Mouse (Mus musculus): ENCODE measurements around the gene Pknox2. TPM values are rescaled to one million over a fixed set of nuclear protein-coding genes. Genes with fewer than 3 reads are reported as not detected.

Gene Pknox2
- polyA plus RNA-seq, 1 experiment from 2014 or later, result 35.0 TPM

DNA sequence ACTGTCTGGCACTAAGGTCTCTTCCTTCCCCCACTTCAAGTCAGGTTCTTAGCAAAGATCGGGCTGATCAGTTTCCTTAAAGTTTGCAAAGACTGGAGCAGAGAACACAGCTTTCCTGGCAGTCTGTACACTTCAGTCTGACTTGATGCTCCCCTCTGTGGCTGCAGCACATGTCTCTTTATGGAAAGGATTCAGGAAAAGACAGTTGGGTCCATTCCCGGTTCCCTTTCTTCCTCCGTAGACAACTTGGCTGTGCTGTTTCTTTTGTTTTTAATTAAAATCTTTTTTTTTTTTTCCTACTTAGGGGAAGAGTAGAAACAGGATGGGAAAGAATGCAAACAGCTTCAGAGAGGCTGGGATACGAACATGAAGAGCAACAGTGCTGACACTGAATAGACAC is 205.1 kb downstream of the Pknox2 start:
- Histone ChIP-seq H3K27ac (no peak overlapping the region), H3K9me3 (no peaks in the 10 kb centered on the region), H3K36me3 (replicated peaks) (no peaks in the 10 kb centered on the region), H3K27me3 (replicated peaks) (no peaks in the 10 kb centered on the region), H3K4me1 (peaks cover 24% of the 10 kb centered on the region), H3K4me3 (no peak overlapping the region), H3K9ac (no peak overlapping the region), H3K4me2 (no peak overlapping the region)
- ATAC-seq (replicated peaks), result no peak
- WGBS, result 76% methylated on average over 4 of the region's 4 CpGs

DNA sequence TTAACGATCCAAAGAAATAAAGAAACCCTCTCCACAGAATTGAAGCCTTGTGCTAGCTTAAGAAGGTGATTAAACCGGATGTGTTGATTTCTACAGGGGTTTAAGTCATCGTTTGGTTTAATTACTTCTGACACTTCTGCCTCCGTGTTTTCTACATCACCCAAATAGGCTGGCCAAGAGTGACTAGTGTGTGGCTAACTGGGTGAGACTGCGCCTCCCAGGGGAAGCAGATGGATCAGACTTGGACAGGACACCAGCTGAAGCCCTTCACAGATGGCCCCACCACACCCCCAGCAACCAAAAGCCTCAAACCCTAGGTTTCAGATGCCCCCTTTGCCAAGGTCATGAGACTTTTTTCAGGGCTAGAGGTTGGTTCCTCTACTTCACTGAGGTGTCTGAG is 205.6 kb downstream of the Pknox2 start:
- H3K9me3 ChIP-seq, result no peaks in the 10 kb centered on the region
- no peaks in the 10 kb centered on the region for H3K36me3 ChIP-seq (replicated peaks)
- H3K9ac ChIP-seq, result no peak overlapping the region
- H3K4me3 ChIP-seq, result no peak overlapping the region
- ATAC-seq (replicated peaks), result no peak
- 16% methylated on average over 5 of the region's 5 CpGs for WGBS
- H3K4me2 ChIP-seq, result no peak overlapping the region
- peaks cover 24% of the 10 kb centered on the region for H3K4me1 ChIP-seq
- H3K27ac ChIP-seq, result no peak overlapping the region
- H3K27me3 ChIP-seq (replicated peaks), result no peaks in the 10 kb centered on the region

DNA sequence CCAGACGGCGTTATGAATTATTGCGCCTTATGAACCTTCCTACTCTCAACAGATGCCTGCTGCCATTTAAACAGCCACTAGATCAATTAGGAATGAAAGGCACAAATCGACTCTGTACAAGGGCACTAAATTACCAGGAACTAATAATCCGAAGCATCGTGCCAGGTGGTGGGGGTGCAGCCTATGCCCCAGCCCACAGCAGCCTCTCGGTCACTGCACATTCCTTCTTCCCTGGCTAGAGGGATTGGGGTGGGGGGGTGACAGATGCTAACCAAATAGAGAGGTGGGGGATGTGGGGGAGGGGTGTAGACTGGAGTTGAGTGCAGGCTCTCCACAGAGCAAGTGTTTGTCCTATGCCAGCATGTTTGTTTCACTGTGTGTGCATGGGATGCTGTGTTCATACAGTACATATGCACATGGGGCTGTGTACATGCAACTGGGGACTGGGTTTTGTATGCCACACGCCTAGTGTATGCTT is 208.6 kb downstream of the Pknox2 start:
- 40% methylated on average over 8 of the region's 8 CpGs for WGBS
- H3K4me2 ChIP-seq, result no peak overlapping the region
- no peak overlapping the region for H3K9ac ChIP-seq
- H3K9me3 ChIP-seq, result no peaks in the 10 kb centered on the region
- H3K4me3 ChIP-seq, result no peak overlapping the region
- ATAC-seq (replicated peaks), result peak; percentile 55
- peak overlapping the region; percentile 69 for H3K27ac ChIP-seq
- H3K36me3 ChIP-seq (replicated peaks), result no peaks in the 10 kb centered on the region
- H3K4me1 ChIP-seq, result peaks cover 28% of the 10 kb centered on the region
- H3K27me3 ChIP-seq (replicated peaks), result no peaks in the 10 kb centered on the region

DNA sequence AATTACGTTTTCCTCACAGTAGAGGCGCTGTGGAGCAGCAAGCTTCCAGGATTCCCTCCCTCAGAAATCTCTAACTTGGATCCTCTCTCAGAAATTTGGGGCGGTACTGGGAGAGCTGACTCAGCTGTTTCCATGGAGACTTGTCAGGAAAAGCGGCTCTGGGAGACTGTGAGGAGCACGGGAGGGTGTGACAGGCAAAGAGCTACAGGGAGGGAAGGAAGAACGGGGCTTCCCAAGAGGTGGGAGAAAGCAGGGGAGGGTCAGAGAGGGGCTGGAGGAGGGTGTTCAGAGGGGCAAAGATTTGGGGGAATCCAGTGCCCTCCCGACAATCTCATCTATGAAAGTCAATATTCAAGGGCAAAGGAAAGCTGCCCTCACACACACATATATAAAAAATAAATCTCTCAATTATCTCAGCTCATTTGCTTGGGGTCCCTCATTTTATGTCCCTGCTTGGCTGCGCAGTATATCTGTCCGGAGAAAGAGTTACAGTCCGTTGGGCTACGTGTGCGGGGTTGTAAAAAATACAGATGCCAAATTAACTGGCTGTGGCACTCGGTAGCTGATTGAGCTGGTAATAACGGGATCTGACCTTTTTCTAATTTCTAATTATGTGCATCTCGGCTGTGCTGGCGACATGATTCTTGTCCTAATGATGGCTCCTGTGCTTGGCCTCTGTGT is 213.3 kb downstream of the Pknox2 start:
- Histone ChIP-seq H3K9me3 (no peaks in the 10 kb centered on the region), H3K27ac (peak overlapping the region; percentile 48; the same call in 1 of the 2 replicates), H3K36me3 (replicated peaks) (no peaks in the 10 kb centered on the region; the same call in 1 of the 2 replicates), H3K27me3 (replicated peaks) (no peaks in the 10 kb centered on the region), H3K4me1 (peaks cover 24% of the 10 kb centered on the region), H3K4me2 (peak overlapping the region; percentile 28), H3K9ac (no peak overlapping the region), H3K4me3 (peak overlapping the region; percentile 8; the same call in 1 of the 2 replicates)
- 32% methylated on average over 16 of the region's 16 CpGs for WGBS
- peak; percentile 85 for ATAC-seq (replicated peaks)

DNA sequence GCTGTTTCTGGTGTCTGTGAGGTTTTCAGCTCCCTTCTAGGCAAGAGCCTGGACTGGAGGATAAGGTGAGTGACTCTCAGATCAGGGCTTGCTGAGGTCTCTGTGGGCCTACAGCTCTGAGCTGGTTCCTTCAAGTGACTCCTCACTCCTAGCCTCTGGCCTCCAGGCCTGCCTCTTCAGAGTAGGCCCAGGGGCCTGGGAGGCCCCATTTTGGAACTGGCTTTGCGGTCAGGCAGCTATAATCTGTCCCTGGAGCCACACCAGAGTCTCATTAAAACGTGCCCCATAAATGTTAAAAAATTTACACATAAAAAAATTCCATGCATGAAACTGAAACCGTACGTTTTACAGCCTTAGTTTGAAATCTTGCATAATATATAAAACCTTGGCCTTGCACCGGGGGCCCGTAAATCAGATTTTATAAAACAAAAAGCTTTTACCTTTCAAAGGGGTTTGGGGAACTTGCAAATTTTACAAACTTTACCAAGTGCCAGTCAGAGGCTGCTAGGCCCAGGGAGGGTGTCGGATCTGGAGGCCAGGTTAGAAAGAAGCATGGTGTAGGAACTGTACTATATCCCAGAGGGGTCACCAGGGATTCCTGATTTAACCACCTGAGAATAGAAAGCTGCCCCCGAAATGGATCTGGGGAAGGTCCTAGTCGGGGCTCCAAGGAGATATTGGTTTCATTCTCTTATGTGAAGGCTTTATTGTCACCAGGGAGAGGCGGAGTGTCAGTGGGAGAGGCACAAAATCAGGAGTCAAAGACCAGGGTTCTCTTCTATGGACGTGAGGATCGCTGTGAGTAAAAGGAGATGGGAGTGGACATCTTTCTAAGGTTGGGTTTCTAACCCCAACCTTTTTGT is 214.0 kb downstream of the Pknox2 start:
- H3K27me3 ChIP-seq (replicated peaks), result no peaks in the 10 kb centered on the region
- peak overlapping the region; percentile 53; the same call in 1 of the 2 replicates for H3K27ac ChIP-seq
- no peak overlapping the region for H3K9ac ChIP-seq
- H3K9me3 ChIP-seq, result no peaks in the 10 kb centered on the region
- WGBS, result 61% methylated on average over 12 of the region's 12 CpGs
- H3K4me3 ChIP-seq, result no peak overlapping the region
- H3K4me1 ChIP-seq, result peaks cover 16% of the 10 kb centered on the region
- no peak overlapping the region for H3K4me2 ChIP-seq
- H3K36me3 ChIP-seq (replicated peaks), result no peaks in the 10 kb centered on the region; the same call in 1 of the 2 replicates
- peak; percentile 28 for ATAC-seq (replicated peaks)

DNA sequence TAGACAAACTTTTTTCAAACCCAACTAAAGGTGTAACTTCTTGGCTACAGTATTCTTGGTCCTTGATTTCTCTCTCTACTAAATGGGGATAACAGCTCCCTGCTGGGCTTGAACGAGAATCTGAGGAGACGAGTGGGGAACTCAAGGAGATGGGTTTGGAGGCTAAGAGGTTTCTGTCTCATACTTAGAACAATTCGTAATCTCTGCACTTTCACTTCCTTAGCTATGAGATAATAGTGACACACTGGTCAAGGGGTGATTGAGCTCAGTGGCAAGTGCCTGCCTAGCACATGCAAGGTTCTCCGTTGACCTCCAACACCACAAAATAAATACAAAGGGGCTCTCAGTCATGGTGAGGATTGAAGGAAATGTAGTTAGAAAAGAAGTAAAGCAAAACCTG is 215.6 kb downstream of the Pknox2 start:
- Histone ChIP-seq H3K27me3 (replicated peaks) (no peaks in the 10 kb centered on the region), H3K4me3 (no peak overlapping the region), H3K27ac (no peak overlapping the region), H3K4me1 (peaks cover 15% of the 10 kb centered on the region), H3K9ac (no peak overlapping the region), H3K9me3 (no peaks in the 10 kb centered on the region), H3K36me3 (replicated peaks) (no peaks in the 10 kb centered on the region; the same call in 1 of the 2 replicates), H3K4me2 (no peak overlapping the region)
- no peak for ATAC-seq (replicated peaks)
- 90% methylated on average over 4 of the region's 4 CpGs for WGBS

DNA sequence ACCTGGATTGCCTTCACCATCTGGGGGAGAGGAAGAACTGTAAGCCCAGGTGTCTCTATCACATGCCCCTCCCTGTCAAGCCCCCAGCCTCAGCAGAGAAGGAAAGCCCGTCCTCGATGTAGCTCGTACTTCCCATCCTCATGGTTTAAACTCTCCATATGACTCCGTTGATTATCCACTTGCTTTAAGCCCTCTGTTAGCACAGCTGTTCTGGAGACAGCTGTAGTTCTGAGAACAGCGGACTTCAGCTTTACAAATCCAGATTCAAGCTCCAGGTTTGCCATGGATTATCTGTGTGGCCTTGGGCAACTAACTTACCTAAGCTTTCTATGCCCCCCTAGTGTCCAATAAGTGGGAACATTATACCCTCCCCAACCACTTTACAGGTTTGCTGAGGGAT is 223.5 kb downstream of the Pknox2 start:
- Histone ChIP-seq H3K27me3 (replicated peaks) (no peaks in the 10 kb centered on the region), H3K9me3 (no peaks in the 10 kb centered on the region), H3K36me3 (replicated peaks) (no peaks in the 10 kb centered on the region), H3K4me3 (no peak overlapping the region), H3K9ac (no peak overlapping the region), H3K4me1 (peaks cover 25% of the 10 kb centered on the region), H3K4me2 (no peak overlapping the region), H3K27ac (peak overlapping the region; percentile 70; the same call in 1 of the 2 replicates)
- ATAC-seq (replicated peaks), result no peak
- WGBS, result 87% methylated on average over 5 of the region's 5 CpGs

DNA sequence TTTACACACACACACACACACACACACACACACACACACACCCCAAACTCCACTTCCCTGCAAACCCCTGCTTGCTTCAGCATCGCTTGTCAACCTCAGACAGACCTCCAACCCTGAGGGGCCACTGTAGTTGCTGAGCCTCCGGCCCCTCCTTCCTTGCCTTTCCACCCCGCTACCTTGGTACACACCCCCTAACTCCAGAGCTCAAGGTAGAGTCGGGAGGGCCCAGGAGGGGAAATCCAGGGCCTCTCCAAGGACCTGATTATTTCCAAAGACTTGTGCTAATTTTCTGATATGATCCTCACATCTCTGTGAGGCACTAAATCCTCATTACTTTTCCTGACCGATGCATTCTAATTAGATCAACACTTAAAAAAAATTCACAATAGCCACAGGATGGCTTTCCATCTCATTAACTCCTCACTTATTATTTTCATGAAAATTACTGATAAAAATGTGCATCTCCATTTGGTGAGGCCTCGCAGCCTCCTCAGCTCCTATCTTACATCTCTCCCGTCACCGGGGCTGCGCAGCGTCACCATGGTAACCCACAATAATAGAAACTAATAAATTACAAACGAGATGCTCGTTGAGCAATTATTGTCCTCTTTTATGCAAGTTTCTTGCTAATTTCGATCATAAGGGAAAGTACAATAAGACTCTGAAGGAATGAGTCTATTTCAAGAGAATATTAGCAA is 225.3 kb downstream of the Pknox2 start:
- WGBS, result 27% methylated on average over 13 of the region's 13 CpGs
- no peaks in the 10 kb centered on the region for H3K27me3 ChIP-seq (replicated peaks)
- no peaks in the 10 kb centered on the region for H3K9me3 ChIP-seq
- no peak overlapping the region for H3K4me3 ChIP-seq
- H3K4me1 ChIP-seq, result peaks cover 26% of the 10 kb centered on the region
- no peaks in the 10 kb centered on the region for H3K36me3 ChIP-seq (replicated peaks)
- H3K4me2 ChIP-seq, result no peak overlapping the region
- peak overlapping the region; percentile 77 for H3K27ac ChIP-seq
- peak; percentile 76 for ATAC-seq (replicated peaks)
- no peak overlapping the region for H3K9ac ChIP-seq

DNA sequence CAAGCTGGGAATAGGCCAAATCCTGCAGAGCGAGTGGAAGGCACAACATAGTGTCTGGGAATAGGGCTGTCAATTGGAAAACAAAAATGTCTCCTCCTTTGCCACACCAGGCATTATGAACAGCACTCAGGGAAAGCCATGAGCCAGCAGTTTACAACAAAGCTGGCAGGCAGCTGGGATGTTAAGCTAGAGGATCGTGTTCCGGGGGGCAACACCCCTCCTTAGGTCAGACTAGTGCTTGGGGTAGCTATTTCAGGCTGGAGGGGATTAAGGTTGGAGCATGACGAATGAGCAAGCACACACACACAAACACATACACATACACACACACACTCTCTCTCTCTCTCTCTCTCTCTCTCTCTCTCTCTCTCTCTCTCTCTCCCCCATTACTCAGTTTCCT is 227.7 kb downstream of the Pknox2 start:
- Histone ChIP-seq H3K36me3 (replicated peaks) (no peaks in the 10 kb centered on the region), H3K9ac (no peak overlapping the region), H3K4me1 (peaks cover 31% of the 10 kb centered on the region), H3K9me3 (no peaks in the 10 kb centered on the region), H3K4me2 (no peak overlapping the region), H3K4me3 (no peak overlapping the region), H3K27me3 (replicated peaks) (no peaks in the 10 kb centered on the region), H3K27ac (peak overlapping the region; percentile 2; the same call in 1 of the 2 replicates)
- no peak for ATAC-seq (replicated peaks)
- 17% methylated on average over 4 of the region's 4 CpGs for WGBS

DNA sequence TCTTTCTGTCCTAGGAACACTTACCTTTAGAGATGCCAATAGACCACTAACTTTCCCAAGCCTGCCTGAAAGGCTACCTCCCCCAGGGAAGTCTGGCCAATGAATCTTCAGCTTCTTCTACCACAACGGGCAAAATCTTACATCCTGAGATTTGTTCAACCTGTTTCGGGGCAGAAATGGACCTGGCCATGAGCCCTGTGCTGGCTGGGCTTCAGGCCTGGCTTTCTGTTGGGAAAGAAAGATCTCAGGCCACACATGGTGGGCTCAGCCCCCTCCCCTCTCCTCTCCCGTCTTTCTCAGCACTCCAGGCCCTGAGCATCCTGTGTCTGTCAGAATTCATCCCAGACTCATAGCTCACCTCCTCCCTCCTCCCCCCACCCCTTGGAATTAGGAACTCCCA is 228.6 kb downstream of the Pknox2 start:
- H3K9ac ChIP-seq, result no peak overlapping the region
- no peak for ATAC-seq (replicated peaks)
- H3K4me1 ChIP-seq, result peaks cover 31% of the 10 kb centered on the region
- H3K36me3 ChIP-seq (replicated peaks), result no peaks in the 10 kb centered on the region
- H3K27ac ChIP-seq, result no peak overlapping the region
- 54% methylated on average over 3 of the region's 3 CpGs for WGBS
- H3K9me3 ChIP-seq, result no peaks in the 10 kb centered on the region
- H3K27me3 ChIP-seq (replicated peaks), result no peaks in the 10 kb centered on the region
- no peak overlapping the region for H3K4me2 ChIP-seq
- no peak overlapping the region for H3K4me3 ChIP-seq

DNA sequence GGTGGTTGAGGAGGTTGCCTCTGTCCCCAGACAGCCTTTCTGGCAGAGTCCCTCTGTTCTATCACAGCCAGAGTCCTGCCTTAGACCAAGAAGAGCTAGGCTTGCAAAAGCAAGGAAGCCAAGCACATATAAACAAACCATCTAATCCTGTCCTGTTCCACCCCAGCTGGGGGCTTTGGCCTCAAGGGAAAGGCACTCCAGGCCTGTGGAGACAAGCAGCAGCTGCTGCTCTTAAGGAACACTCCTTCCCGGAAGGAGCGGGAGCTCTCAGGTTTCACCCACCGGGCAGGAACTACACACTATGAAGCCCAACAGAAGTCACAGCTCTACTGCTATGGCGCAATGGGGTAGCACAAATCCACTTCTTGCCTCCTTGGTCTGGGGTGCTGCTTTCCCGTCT is 230.3 kb downstream of the Pknox2 start:
- Histone ChIP-seq H3K9me3 (no peaks in the 10 kb centered on the region), H3K27ac (no peak overlapping the region), H3K9ac (no peak overlapping the region), H3K36me3 (replicated peaks) (no peaks in the 10 kb centered on the region), H3K27me3 (replicated peaks) (no peaks in the 10 kb centered on the region), H3K4me1 (peaks cover 18% of the 10 kb centered on the region), H3K4me3 (no peak overlapping the region), H3K4me2 (no peak overlapping the region)
- no peak for ATAC-seq (replicated peaks)
- 56% methylated on average over 5 of the region's 5 CpGs for WGBS

DNA sequence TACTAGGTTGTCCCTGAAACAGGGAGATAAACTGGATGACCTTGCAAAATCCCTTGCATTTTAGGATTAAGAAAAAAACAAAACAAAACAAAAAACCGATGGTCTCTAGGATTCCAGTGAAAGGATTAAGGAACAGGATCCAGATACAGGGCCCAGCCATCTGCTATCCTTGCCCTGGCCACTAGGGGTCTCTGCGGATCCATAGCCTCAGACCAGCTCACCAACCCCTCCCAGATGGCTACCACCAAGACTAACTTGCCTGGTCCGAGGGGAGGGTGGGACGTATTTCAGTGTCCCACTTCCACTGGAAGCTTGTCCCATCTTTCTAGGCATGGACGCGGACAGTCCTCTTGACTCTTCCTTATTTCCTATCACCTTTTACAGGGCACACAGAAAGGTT is 230.8 kb downstream of the Pknox2 start:
- H3K27ac ChIP-seq, result no peak overlapping the region
- H3K27me3 ChIP-seq (replicated peaks), result no peaks in the 10 kb centered on the region
- peaks cover 12% of the 10 kb centered on the region for H3K4me1 ChIP-seq
- WGBS, result 2% methylated on average over 6 of the region's 6 CpGs
- no peaks in the 10 kb centered on the region for H3K36me3 ChIP-seq (replicated peaks)
- no peak overlapping the region for H3K9ac ChIP-seq
- H3K4me3 ChIP-seq, result no peak overlapping the region
- 0 out of 2 replicates have a peak overlapping the region, but pooled peaks have one; percentile 18 for H3K4me2 ChIP-seq
- peak; percentile 67 for ATAC-seq (replicated peaks)
- no peaks in the 10 kb centered on the region for H3K9me3 ChIP-seq
